Mouse (Mus musculus) stomach, embryonic 16.5 days (tissue): Measurements from ENCODE around the gene Prr30. TPM values are rescaled to one million over a fixed set of nuclear protein-coding genes. Genes with fewer than 3 reads are reported as not detected.
"Not testable (repeated sequence)": the region's sequence is repeated elsewhere in the genome, so short reads cannot be mapped to it uniquely, and the experiment has no call there.

Experiments
- ATAC-seq: fragments of 200-750 bp; cut with Nextera tagmentation; 2 replicates; pipeline ENCODE4 v1.8.0; 2017; ENCODE audit warnings: moderate number of reproducible peaks, moderate TSS enrichment; ENCODE audit not compliant: insufficient read depth, low FRiP score
- H3K27ac ChIP-seq: fragments of 300-500 bp; sonication (generic); 2 replicates; pipeline ENCODE4 v1.5.1; 2014; ENCODE audit warnings: low read length
- H3K27me3 ChIP-seq: fragments of 300-500 bp; sonication (generic); 2 replicates; pipeline ENCODE4 v1.6.1; 2014; ENCODE audit warnings: low read length, control low read depth, mixed read lengths; ENCODE audit not compliant: control insufficient read depth, insufficient read depth
- H3K36me3 ChIP-seq: fragments of 300-500 bp; sonication (generic); 2 replicates; pipeline ENCODE4 v1.6.1; 2014; ENCODE audit warnings: low read length; ENCODE audit not compliant: control insufficient read depth, insufficient read depth
- H3K4me1 ChIP-seq: fragments of 300-500 bp; sonication (generic); 2 replicates; pipeline ENCODE4 v1.6.1; 2014; ENCODE audit warnings: low read length, control low read depth, mixed read lengths; ENCODE audit not compliant: control insufficient read depth, insufficient read depth
- H3K4me2 ChIP-seq: fragments of 300-500 bp; sonication (generic); 2 replicates; pipeline ENCODE4 v1.6.1; 2014; ENCODE audit warnings: low read depth, low read length, mixed read lengths
- H3K4me3 ChIP-seq: fragments of 300-500 bp; sonication (generic); replicated peaks from 2 replicates; pipeline ENCODE4 v1.5.1; 2014; ENCODE audit warnings: mild to moderate bottlenecking, low read length
- H3K9ac ChIP-seq: fragments of 300-500 bp; sonication (generic); 2 replicates; pipeline ENCODE4 v1.6.1; 2014; ENCODE audit warnings: low read length
- H3K9me3 ChIP-seq: fragments of 300-500 bp; sonication (generic); replicated peaks from 2 replicates; pipeline ENCODE4 v1.6.1; 2016; ENCODE audit warnings: low read length, control low read depth; ENCODE audit not compliant: control insufficient read depth
- WGBS: fragments of 180-500 bp; shearing (Covaris S2); extraction: QIAGEN DNeasy Blood & Tissue Kit; methylation state at CpG from one replicate; pipeline ENCODE4 v1.1.7; 2014; 5-methylcytosine and 5-hydroxymethylcytosine counted together
- polyA plus RNA-seq: library from polyadenylated mRNA; unstranded; fragments of >200 nt; fragmentation: Nextera tagmentation; extraction: Ambion mirVana; gene quantifications from 2 replicates; pipeline ENCODE4 v1.2.1, GENCODE M21; 2015

Prr30 gene
- not detected in 2 replicates for polyA plus RNA-seq

- no peak for ATAC-seq
- H3K9ac ChIP-seq: no peak within 1 kb of the TSS
- no peaks in the 10 kb centered on the region for H3K27me3 ChIP-seq
- H3K4me1 ChIP-seq: no peaks in the 10 kb centered on the region
- WGBS: 67% methylated on average over 4 of the region's 4 CpGs
- no peak within 1 kb of the TSS for H3K27ac ChIP-seq
- no peaks in the 10 kb centered on the region for H3K36me3 ChIP-seq
- no peak within 1 kb of the TSS for H3K4me3 ChIP-seq
- no peaks in the 10 kb centered on the region for H3K9me3 ChIP-seq
- H3K4me2 ChIP-seq: no peak within 1 kb of the TSS
Observed at GRCm38 (mm10) chr14:101200230-101200629, at the start of gene Prr30. Gene Prr30 (minus strand): TSS chr14:101200330.

- Histone ChIP-seq H3K27ac (no peak overlapping the region), H3K4me2 (no peak overlapping the region), H3K36me3 (no peaks in the 10 kb centered on the region), H3K9me3 (no peaks in the 10 kb centered on the region), H3K4me1 (no peaks in the 10 kb centered on the region), H3K27me3 (no peaks in the 10 kb centered on the region), H3K4me3 (no peak overlapping the region), H3K9ac (no peak overlapping the region)
- 72% methylated on average over 3 of the region's 3 CpGs for WGBS
- no peak for ATAC-seq
Observed at GRCm38 (mm10) chr14:101246793-101247192, 46.7 kb upstream of the Prr30 start.

GRCm38 (mm10) chr14:101245706-101246105 is 45.6 kb upstream of the Prr30 start:
- WGBS: 53% methylated on average over 7 of the region's 7 CpGs
- Histone ChIP-seq H3K9ac (no peak overlapping the region), H3K27ac (no peak overlapping the region), H3K4me1 (no peaks in the 10 kb centered on the region), H3K36me3 (0 out of 2 replicates have a peak, but pooled peaks cover 1% of the 10 kb centered on the region), H3K9me3 (0 out of 2 replicates have a peak, but pooled peaks cover 2% of the 10 kb centered on the region), H3K27me3 (no peaks in the 10 kb centered on the region), H3K4me2 (no peak overlapping the region), H3K4me3 (no peak overlapping the region)
- ATAC-seq: no peak

- H3K4me1 ChIP-seq, H3K27me3 ChIP-seq, H3K9me3 ChIP-seq, H3K27ac ChIP-seq, H3K9ac ChIP-seq, ATAC-seq, H3K4me2 ChIP-seq, H3K4me3 ChIP-seq, H3K36me3 ChIP-seq: not testable (repeated sequence)
- WGBS: 38% methylated on average over 3 of the region's 3 CpGs
Observed at GRCm38 (mm10) chr14:101244441-101244840, 44.3 kb upstream of the Prr30 start.

- H3K9ac ChIP-seq: no peak overlapping the region
- no peak for ATAC-seq
- 86% methylated on average over 1 of the region's 1 CpGs for WGBS
Observed at GRCm38 (mm10) chr14:101237965-101238364, 37.8 kb upstream of the Prr30 start.

GRCm38 (mm10) chr14:101229068-101229467 is 28.9 kb upstream of the Prr30 start:
- ATAC-seq: no peak
- Histone ChIP-seq H3K27me3 (no peaks in the 10 kb centered on the region), H3K9ac (no peak overlapping the region), H3K4me2 (no peak overlapping the region), H3K27ac (no peak overlapping the region), H3K36me3 (no peaks in the 10 kb centered on the region), H3K9me3 (no peaks in the 10 kb centered on the region), H3K4me3 (no peak overlapping the region), H3K4me1 (no peaks in the 10 kb centered on the region)
- 69% methylated on average over 4 of the region's 4 CpGs for WGBS

More at GRCm38 (mm10) chr14:101237965-101238364, 37.8 kb upstream of the Prr30 start:
- H3K4me3 ChIP-seq: no peak overlapping the region
- no peak overlapping the region for H3K4me2 ChIP-seq
- H3K27ac ChIP-seq: no peak overlapping the region
- H3K4me1 ChIP-seq: no peaks in the 10 kb centered on the region
- 0 out of 2 replicates have a peak, but pooled peaks cover 3% of the 10 kb centered on the region for H3K36me3 ChIP-seq
- 0 out of 2 replicates have a peak, but pooled peaks cover 2% of the 10 kb centered on the region for H3K9me3 ChIP-seq
- H3K27me3 ChIP-seq: no peaks in the 10 kb centered on the region

GRCm38 (mm10) chr14:101222319-101222718 is 22.2 kb upstream of the Prr30 start:
- Histone ChIP-seq H3K36me3 (no peaks in the 10 kb centered on the region), H3K27ac (no peak overlapping the region), H3K9me3 (no peaks in the 10 kb centered on the region), H3K4me3 (no peak overlapping the region), H3K4me2 (no peak overlapping the region), H3K9ac (no peak overlapping the region), H3K27me3 (no peaks in the 10 kb centered on the region), H3K4me1 (no peaks in the 10 kb centered on the region)
- WGBS: 47% methylated on average over 8 of the region's 8 CpGs
- no peak for ATAC-seq

- no peak overlapping the region for H3K4me2 ChIP-seq
- no peak for ATAC-seq
- no peaks in the 10 kb centered on the region for H3K36me3 ChIP-seq
- no peak overlapping the region for H3K9ac ChIP-seq
- 86% methylated on average over 4 of the region's 4 CpGs for WGBS
- H3K4me1 ChIP-seq: no peaks in the 10 kb centered on the region
- no peak overlapping the region for H3K4me3 ChIP-seq
- H3K27ac ChIP-seq: no peak overlapping the region
- H3K27me3 ChIP-seq: no peaks in the 10 kb centered on the region
- H3K9me3 ChIP-seq: no peaks in the 10 kb centered on the region
Observed at GRCm38 (mm10) chr14:101172258-101172657, 27.9 kb downstream of the Prr30 start.
